In genomic region chr17:26114061-26114460, GRCm38 (mm10) we compare ENCODE assay signal across 8 mouse cellular contexts. TPM values are rescaled to one million over a fixed set of nuclear protein-coding genes. Genes with fewer than 3 reads are reported as not detected.
DNase-seq lines count a peak whose midpoint lies in the region; ATAC-seq and TF ChIP-seq lines count a peak whose summit lies in the region.

No protein-coding gene starts in this region.

- H3K4me1 ChIP-seq in heart, embryonic 12.5 days (replicated peaks), result peaks cover 11% of the 10 kb centered on the region
- H3K4me1 ChIP-seq in embryonic facial prominence, embryonic 10.5 days, result peaks cover 26% of the 10 kb centered on the region
- peaks cover 5% of the 10 kb centered on the region for H3K4me1 ChIP-seq in kidney, adult 2 months (ENCODE audit: control insufficient read depth, insufficient read depth, low read length)
- H3K4me1 ChIP-seq in midbrain, embryonic 14.5 days (ENCODE audit: control insufficient read depth, insufficient read depth, low read length), result peaks cover 7% of the 10 kb centered on the region

- H3K9ac ChIP-seq in heart, embryonic 12.5 days, result peak overlapping the region; percentile 74; the same call in 1 of the 2 replicates
- peak overlapping the region; percentile 83; the same call in 1 of the 2 replicates for H3K9ac ChIP-seq in midbrain, embryonic 14.5 days (replicated peaks; ENCODE audit: low read length)

- ATAC-seq in heart, embryonic 12.5 days (ENCODE audit: insufficient number of reproducible peaks, low FRiP score), result no peak
- no peak for ATAC-seq in midbrain, embryonic 14.5 days (ENCODE audit: low FRiP score, low TSS enrichment)

- H3K4me3 ChIP-seq in heart, embryonic 12.5 days, result peak overlapping the region; percentile 63
- peak overlapping the region; percentile 81 for H3K4me3 ChIP-seq in embryonic facial prominence, embryonic 10.5 days
- peak overlapping the region; percentile 77 for H3K4me3 ChIP-seq in kidney, adult 2 months (ENCODE audit: insufficient read depth, low read depth, low read length)
- H3K4me3 ChIP-seq in midbrain, embryonic 14.5 days (replicated peaks; ENCODE audit: low read depth, low read length), result peak overlapping the region; percentile 70

- 14% methylated on average over 8 of the region's 8 CpGs for WGBS in heart, embryonic 12.5 days
- 14% methylated on average over 8 of the region's 8 CpGs for WGBS in embryonic facial prominence, embryonic 10.5 days
- 16% methylated on average over 8 of the region's 8 CpGs for WGBS in kidney, adult 2 months
- WGBS in midbrain, embryonic 14.5 days, result 9% methylated on average over 8 of the region's 8 CpGs

- peaks cover 88% of the 10 kb centered on the region for H3K27me3 ChIP-seq in heart, embryonic 12.5 days (replicated peaks)
- peaks cover 97% of the 10 kb centered on the region for H3K27me3 ChIP-seq in embryonic facial prominence, embryonic 10.5 days (replicated peaks; ENCODE audit: low read depth, poor library complexity, severe bottlenecking)
- no peaks in the 10 kb centered on the region for H3K27me3 ChIP-seq in kidney, adult 2 months (replicated peaks; ENCODE audit: control insufficient read depth, insufficient read depth, low read length)
- peaks cover 49% of the 10 kb centered on the region for H3K27me3 ChIP-seq in midbrain, embryonic 14.5 days (ENCODE audit: control insufficient read depth, insufficient read depth, low read length)

- TF ChIP-seq POLR2A in kidney, adult 2 months (IDR thresholded peaks at IDR 0.05; ENCODE audit: low read depth, low read length), result no peak

- TF ChIP-seq CTCF in kidney, adult 2 months (conservative IDR thresholded peaks at IDR 0.05; ENCODE audit: insufficient read depth, insufficient read length, low read depth, low read length), result no peak

- no peaks in the 10 kb centered on the region for H3K9me3 ChIP-seq in heart, embryonic 12.5 days (replicated peaks)
- H3K9me3 ChIP-seq in embryonic facial prominence, embryonic 10.5 days, result no peaks in the 10 kb centered on the region
- no peaks in the 10 kb centered on the region for H3K9me3 ChIP-seq in midbrain, embryonic 14.5 days (ENCODE audit: control insufficient read depth, low read length)

- no peak overlapping the region for H3K27ac ChIP-seq in heart, embryonic 12.5 days (ENCODE audit: poor library complexity, severe bottlenecking)
- H3K27ac ChIP-seq in embryonic facial prominence, embryonic 10.5 days (replicated peaks), result no peak overlapping the region
- peak overlapping the region; percentile 97 for H3K27ac ChIP-seq in kidney, adult 2 months (ENCODE audit: insufficient read depth, low read depth, low read length)
- no peak overlapping the region for H3K27ac ChIP-seq in midbrain, embryonic 14.5 days (replicated peaks; ENCODE audit: low read depth, low read length)

- no peak for DNase-seq in heart, adult 18-20 months
- no peak for DNase-seq in embryonic facial prominence, embryonic 10.5 days (ENCODE audit: low spot score)
- peak; percentile 84 for DNase-seq in kidney, adult 2 months
- DNase-seq in midbrain, embryonic 14.5 days, result no peak
- DNase-seq in retina, embryonic 14.5 days (ENCODE audit: low spot score), result no peak
- DNase-seq in spleen, postnatal 10 days (ENCODE audit: low spot score in 2 of 2), result no peak
- DNase-seq in lung, postnatal 14 days, result no peak

- no peaks in the 10 kb centered on the region for H3K36me3 ChIP-seq in heart, embryonic 12.5 days
- H3K36me3 ChIP-seq in embryonic facial prominence, embryonic 10.5 days (replicated peaks), result no peaks in the 10 kb centered on the region
- no peaks in the 10 kb centered on the region for H3K36me3 ChIP-seq in kidney, adult 2 months (ENCODE audit: control insufficient read depth, insufficient read depth, low read length)
- no peaks in the 10 kb centered on the region for H3K36me3 ChIP-seq in midbrain, embryonic 14.5 days (ENCODE audit: control insufficient read depth, insufficient read depth, low read length)

- H3K4me2 ChIP-seq in heart, embryonic 12.5 days, result peak overlapping the region; percentile 90
- H3K4me2 ChIP-seq in midbrain, embryonic 14.5 days (ENCODE audit: low read length), result peak overlapping the region; percentile 92

RNA-seq across cellular contexts. Expression of gene Tmem8, which starts 1.0 kb away (rescaled TPM):
- polyA plus RNA-seq in heart, embryonic 12.5 days (2016; fragmentation: Nextera tagmentation; extraction: Ambion mirVana), result 1.2 TPM in 2 replicates
- total RNA-seq in heart, adult 18-20 months (2021), result 1 to 10 TPM; 5.0 to 6.7 TPM
- 1.2 TPM in 2 replicates for polyA plus RNA-seq in embryonic facial prominence, embryonic 10.5 days (2016; fragmentation: Nextera tagmentation; extraction: Ambion mirVana)
- 431 and 538 TPM in 2 replicates for polyA plus RNA-seq in kidney, adult 2 months (2012; rRNA removed)
- 2.4 and 2.9 TPM in 2 replicates for polyA plus RNA-seq in midbrain, embryonic 14.5 days (2014; fragmentation: Nextera tagmentation; extraction: Ambion mirVana)

RNA-seq across cellular contexts. Expression of gene Mrpl28, which starts 9.2 kb away (rescaled TPM):
- 199 and 201 TPM in 2 replicates for polyA plus RNA-seq in heart, embryonic 12.5 days (2016; fragmentation: Nextera tagmentation; extraction: Ambion mirVana)
- 100 to 1,000 TPM; 165 to 179 TPM for total RNA-seq in heart, adult 18-20 months (2021)
- 289 and 299 TPM in 2 replicates for polyA plus RNA-seq in embryonic facial prominence, embryonic 10.5 days (2016; fragmentation: Nextera tagmentation; extraction: Ambion mirVana)
- 130 and 137 TPM in 2 replicates for polyA plus RNA-seq in kidney, adult 2 months (2012; rRNA removed)
- 170 and 190 TPM in 2 replicates for polyA plus RNA-seq in midbrain, embryonic 14.5 days (2014; fragmentation: Nextera tagmentation; extraction: Ambion mirVana)

RNA-seq across cellular contexts. Expression of gene Nme4, which starts 18.7 kb away (rescaled TPM):
- 65.9 and 69.0 TPM in 2 replicates for polyA plus RNA-seq in heart, embryonic 12.5 days (2016; fragmentation: Nextera tagmentation; extraction: Ambion mirVana)
- 1 to 10 TPM; 4.7 to 5.1 TPM for total RNA-seq in heart, adult 18-20 months (2021)
- 145 and 159 TPM in 2 replicates for polyA plus RNA-seq in embryonic facial prominence, embryonic 10.5 days (2016; fragmentation: Nextera tagmentation; extraction: Ambion mirVana)
- polyA plus RNA-seq in kidney, adult 2 months (2012; rRNA removed), result 36.2 and 45.6 TPM in 2 replicates
- polyA plus RNA-seq in midbrain, embryonic 14.5 days (2014; fragmentation: Nextera tagmentation; extraction: Ambion mirVana), result 17.5 and 23.7 TPM in 2 replicates

RNA-seq across cellular contexts. Expression of gene Decr2, which starts 23.9 kb away (rescaled TPM):
- polyA plus RNA-seq in heart, embryonic 12.5 days (2016; fragmentation: Nextera tagmentation; extraction: Ambion mirVana), result 33.4 and 37.1 TPM in 2 replicates
- total RNA-seq in heart, adult 18-20 months (2021), result 10 to 100 TPM; 11.9 to 12.8 TPM
- 29.1 and 30.1 TPM in 2 replicates for polyA plus RNA-seq in embryonic facial prominence, embryonic 10.5 days (2016; fragmentation: Nextera tagmentation; extraction: Ambion mirVana)
- polyA plus RNA-seq in kidney, adult 2 months (2012; rRNA removed), result 63.0 and 74.9 TPM in 2 replicates
- 21.0 and 21.5 TPM in 2 replicates for polyA plus RNA-seq in midbrain, embryonic 14.5 days (2014; fragmentation: Nextera tagmentation; extraction: Ambion mirVana)

RNA-seq across cellular contexts. Expression of gene Axin1, which starts 24.4 kb away (rescaled TPM):
- 11.4 and 11.7 TPM in 2 replicates for polyA plus RNA-seq in heart, embryonic 12.5 days (2016; fragmentation: Nextera tagmentation; extraction: Ambion mirVana)
- total RNA-seq in heart, adult 18-20 months (2021), result 10 to 100 TPM; 17.0 to 19.7 TPM
- polyA plus RNA-seq in embryonic facial prominence, embryonic 10.5 days (2016; fragmentation: Nextera tagmentation; extraction: Ambion mirVana), result 9.5 and 12.4 TPM in 2 replicates
- polyA plus RNA-seq in kidney, adult 2 months (2012; rRNA removed), result 16.3 and 18.5 TPM in 2 replicates
- 13.4 and 16.9 TPM in 2 replicates for polyA plus RNA-seq in midbrain, embryonic 14.5 days (2014; fragmentation: Nextera tagmentation; extraction: Ambion mirVana)

Comparison
In these comparisons a context has a peak if more than half of its experiments do, and no peak if none do; other contexts are left out.
1. RNA of gene Tmem8, which starts 1.0 kb away (polyA plus RNA-seq): 431 to 538 TPM in kidney, adult 2 months; 2.4 to 2.9 TPM in midbrain, embryonic 14.5 days, 1.2 TPM in heart, embryonic 12.5 days and 1.2 TPM in embryonic facial prominence, embryonic 10.5 days; every median in the first group is over 100 times any median in the second.
2. Peak in every context shown above with its lines, with median percentiles within 50 percentile points of each other: H3K4me3 ChIP-seq.